Mouse (Mus musculus): Measurements from ENCODE around the gene Ski. TPM values are rescaled to one million over a fixed set of nuclear protein-coding genes. Genes with fewer than 3 reads are reported as not detected.

The Ski gene
- polyA plus RNA-seq, 1 experiment from 2014 or later, result 2.1 TPM

DNA sequence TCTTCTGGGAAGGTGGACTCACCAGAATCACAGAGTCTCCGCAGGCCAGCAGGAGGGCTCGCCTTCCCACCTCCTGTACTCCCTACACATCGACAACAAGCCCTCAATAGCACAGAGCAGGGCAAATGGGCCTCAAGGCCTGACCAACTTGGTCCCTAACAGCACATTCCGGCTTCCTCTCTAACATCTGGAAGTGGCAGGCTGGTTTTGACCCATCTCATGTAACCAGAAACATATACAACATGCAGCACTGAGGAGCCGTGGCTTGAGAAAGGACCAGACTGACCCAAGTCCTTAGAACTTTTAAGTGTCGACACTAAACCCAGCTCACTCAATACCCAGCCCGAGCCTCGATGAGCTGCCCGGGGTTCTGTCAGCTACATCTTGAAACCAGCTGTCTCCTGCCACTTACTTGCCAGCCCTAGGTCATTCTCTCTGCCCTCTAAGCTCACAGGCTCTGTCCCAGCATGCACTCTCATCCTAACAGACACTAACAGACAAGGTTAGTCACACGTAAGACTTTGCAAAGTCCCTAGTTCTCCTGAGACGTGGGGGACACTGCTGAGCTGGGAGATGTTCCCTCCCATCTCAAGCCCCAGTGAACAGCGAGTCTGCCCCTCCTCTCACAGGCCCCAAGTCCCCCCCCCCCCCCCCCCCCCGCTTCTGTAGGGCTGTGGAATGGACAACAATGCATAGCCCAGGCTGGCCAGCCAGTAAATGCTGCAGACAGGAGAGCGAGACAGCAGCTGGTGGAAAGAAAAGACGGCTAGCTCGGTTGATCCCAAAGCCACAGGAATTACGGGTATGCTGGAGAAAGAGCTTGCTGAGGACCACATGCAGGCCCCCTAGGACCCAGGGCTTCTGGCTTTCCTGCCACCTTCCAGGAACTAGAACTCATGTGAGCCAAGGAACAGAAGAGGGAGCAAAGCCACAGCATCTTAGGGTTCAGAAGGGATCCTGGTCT lies 48.3 kb downstream of the Ski start:
- no peak overlapping the region for H3K4me3 ChIP-seq (replicated peaks)
- peak overlapping the region; percentile 62; the same call in 1 of the 2 replicates for H3K27ac ChIP-seq (replicated peaks)
- no peak for ATAC-seq (ENCODE audit: insufficient read depth)
- H3K4me1 ChIP-seq (replicated peaks), result peaks cover 67% of the 10 kb centered on the region
- H3K36me3 ChIP-seq (replicated peaks), result 0 out of 2 replicates have a peak, but pooled peaks cover 5% of the 10 kb centered on the region
- no peak overlapping the region for H3K4me2 ChIP-seq
- H3K9ac ChIP-seq, result no peak overlapping the region
- H3K9me3 ChIP-seq (replicated peaks), result no peaks in the 10 kb centered on the region
- H3K27me3 ChIP-seq, result no peaks in the 10 kb centered on the region
- 45% methylated on average over 17 of the region's 17 CpGs for WGBS (ENCODE audit: insufficient replicate concordance)

DNA sequence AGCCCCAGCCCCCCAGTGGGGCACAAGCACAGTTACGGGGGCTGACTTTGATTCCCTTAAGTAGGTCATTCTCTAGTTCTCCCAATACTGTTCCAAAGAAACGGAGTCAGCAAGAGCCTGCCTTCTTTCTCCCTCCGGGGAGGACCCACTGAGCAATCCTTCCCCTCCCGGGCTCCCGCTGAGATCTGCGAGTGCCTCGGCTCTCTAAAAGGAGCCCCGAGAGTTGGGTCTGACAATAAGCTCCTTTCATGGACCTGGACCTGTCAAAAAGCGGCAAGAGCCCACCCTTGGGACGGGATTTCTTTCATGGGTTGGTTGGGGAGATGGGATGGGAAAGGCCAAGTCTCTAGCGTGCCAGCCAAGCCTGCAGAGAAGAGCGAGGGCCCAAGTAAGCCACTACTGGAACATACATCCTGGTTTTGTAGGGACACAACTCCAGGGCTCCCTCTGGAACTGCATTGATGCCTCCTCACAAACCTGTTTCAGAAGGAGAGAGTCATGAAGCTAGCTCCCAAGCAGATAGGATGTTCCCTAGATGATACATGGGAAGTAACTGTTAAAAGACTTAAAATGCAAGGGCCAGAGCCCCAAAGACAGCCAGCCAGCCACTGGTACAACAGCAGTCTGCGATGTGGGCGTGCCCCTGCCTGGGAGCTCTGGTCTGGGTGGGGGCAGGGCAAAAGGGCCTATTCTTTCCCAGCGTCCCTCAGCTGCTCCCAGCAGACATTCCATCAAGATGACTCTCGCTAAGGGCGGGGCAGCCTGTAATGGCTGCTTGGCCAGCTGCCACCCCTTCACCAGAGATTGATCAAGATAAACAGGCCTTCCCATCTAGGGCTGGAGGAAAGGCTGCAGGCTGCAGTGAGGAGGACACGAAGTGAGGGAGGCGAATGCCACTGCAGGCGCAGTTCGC lies 49.2 kb downstream of the Ski start:
- H3K27ac ChIP-seq (replicated peaks), result peak overlapping the region; percentile 62; the same call in 1 of the 2 replicates
- peaks cover 63% of the 10 kb centered on the region for H3K4me1 ChIP-seq (replicated peaks)
- 0 out of 2 replicates have a peak, but pooled peaks cover 5% of the 10 kb centered on the region for H3K36me3 ChIP-seq (replicated peaks)
- H3K4me3 ChIP-seq (replicated peaks), result no peak overlapping the region
- 44% methylated on average over 21 of the region's 21 CpGs for WGBS (ENCODE audit: insufficient replicate concordance)
- no peaks in the 10 kb centered on the region for H3K27me3 ChIP-seq
- no peak overlapping the region for H3K9ac ChIP-seq
- no peaks in the 10 kb centered on the region for H3K9me3 ChIP-seq (replicated peaks)
- no peak overlapping the region for H3K4me2 ChIP-seq
- ATAC-seq (ENCODE audit: insufficient read depth), result peak; percentile 69

DNA sequence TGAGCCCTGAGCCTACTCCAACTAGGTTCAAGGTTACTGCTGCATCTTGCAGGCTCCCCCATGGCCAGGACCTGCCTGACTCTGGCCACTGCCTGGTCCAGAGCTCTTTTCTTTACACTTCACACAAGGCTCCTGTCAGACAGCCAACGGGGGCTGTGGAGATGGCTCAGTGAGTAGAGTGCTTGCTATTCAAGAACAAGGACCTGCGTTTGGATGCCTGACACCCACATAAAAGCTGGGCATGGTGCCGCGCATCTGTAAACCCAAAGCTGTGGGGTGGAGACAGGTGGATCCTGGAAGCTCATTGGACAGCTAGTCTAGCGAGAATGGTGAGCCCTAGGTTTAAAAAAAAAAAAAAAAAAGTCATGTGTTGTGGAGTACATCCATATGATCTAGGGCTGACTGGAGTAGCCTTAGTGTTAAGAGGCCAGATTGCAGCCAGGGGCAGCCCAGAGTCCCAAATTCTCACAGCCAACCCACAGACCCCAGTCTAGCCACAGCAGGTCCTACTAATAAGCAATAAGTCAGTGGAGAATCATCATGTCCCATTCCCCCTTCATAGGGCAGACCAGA lies 50.3 kb downstream of the Ski start:
- Histone ChIP-seq H3K36me3 (replicated peaks) (0 out of 2 replicates have a peak, but pooled peaks cover 5% of the 10 kb centered on the region), H3K27me3 (no peaks in the 10 kb centered on the region), H3K27ac (replicated peaks) (no peak overlapping the region), H3K9me3 (replicated peaks) (no peaks in the 10 kb centered on the region), H3K4me3 (replicated peaks) (no peak overlapping the region), H3K9ac (no peak overlapping the region), H3K4me1 (replicated peaks) (peaks cover 57% of the 10 kb centered on the region), H3K4me2 (no peak overlapping the region)
- ATAC-seq (ENCODE audit: insufficient read depth), result no peak
- WGBS (ENCODE audit: insufficient replicate concordance), result 76% methylated on average over 5 of the region's 5 CpGs

DNA sequence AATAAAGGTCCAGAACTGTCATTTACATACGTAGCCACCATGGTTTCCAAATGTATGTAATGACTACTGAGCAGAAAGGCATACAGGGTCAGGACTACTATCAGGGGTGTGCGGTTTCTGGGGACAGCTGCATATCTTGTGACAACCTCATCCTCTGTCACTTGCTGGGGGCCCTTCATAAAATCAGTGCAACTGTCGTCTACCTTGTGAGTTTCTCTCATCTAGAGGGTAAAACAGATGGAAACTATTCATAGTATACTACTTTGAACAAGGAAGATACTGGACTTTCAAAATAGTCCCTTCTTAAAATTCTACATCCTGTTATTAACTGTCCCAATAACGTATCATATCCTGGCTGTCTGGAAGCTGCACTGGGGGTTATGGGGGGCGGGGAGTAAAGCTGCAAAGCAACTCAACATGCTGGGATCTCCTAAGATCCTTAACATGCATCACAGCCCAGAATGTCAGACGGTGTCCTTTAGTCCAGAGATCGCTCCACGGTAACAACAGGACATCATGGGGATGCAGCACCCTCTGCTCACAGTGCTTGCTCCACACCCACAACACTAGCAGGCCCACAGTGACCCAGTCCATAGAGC lies 51.7 kb downstream of the Ski start:
- H3K4me3 ChIP-seq (replicated peaks), result no peak overlapping the region
- H3K4me2 ChIP-seq, result no peak overlapping the region
- ATAC-seq (ENCODE audit: insufficient read depth), result no peak
- 0 out of 2 replicates have a peak, but pooled peaks cover 3% of the 10 kb centered on the region for H3K36me3 ChIP-seq (replicated peaks)
- H3K27ac ChIP-seq (replicated peaks), result no peak overlapping the region
- H3K4me1 ChIP-seq (replicated peaks), result peaks cover 56% of the 10 kb centered on the region
- H3K9ac ChIP-seq, result no peak overlapping the region
- WGBS (ENCODE audit: insufficient replicate concordance), result 57% methylated on average over 8 of the region's 8 CpGs
- H3K27me3 ChIP-seq, result no peaks in the 10 kb centered on the region
- H3K9me3 ChIP-seq (replicated peaks), result no peaks in the 10 kb centered on the region

DNA sequence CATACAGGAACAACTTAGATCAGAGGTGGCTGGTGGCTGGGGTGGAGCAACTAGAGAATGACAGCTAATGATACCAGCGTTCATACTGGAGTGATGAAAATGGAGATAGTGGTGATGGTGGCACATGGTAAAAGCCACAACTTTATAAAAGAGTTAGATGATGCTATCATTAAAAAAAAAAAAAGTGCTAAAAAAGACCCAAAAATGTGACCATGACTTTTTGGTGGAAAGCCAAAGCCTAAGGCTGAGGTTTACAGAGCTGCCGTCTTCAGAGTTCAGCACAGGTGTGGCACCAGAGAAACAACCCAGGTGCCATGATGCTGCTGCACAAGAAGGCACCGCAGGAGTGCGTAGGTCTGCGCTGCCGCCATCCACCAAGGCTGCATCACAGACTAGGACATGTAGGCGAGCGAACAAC lies 53.5 kb downstream of the Ski start:
- no peak for ATAC-seq (ENCODE audit: insufficient read depth)
- H3K4me3 ChIP-seq (replicated peaks), result no peak overlapping the region
- H3K27ac ChIP-seq (replicated peaks), result no peak overlapping the region
- 77% methylated on average over 8 of the region's 8 CpGs for WGBS (ENCODE audit: insufficient replicate concordance)
- no peak overlapping the region for H3K9ac ChIP-seq
- no peaks in the 10 kb centered on the region for H3K9me3 ChIP-seq (replicated peaks)
- H3K36me3 ChIP-seq (replicated peaks), result no peaks in the 10 kb centered on the region
- no peak overlapping the region for H3K4me2 ChIP-seq
- H3K27me3 ChIP-seq, result no peaks in the 10 kb centered on the region
- peaks cover 57% of the 10 kb centered on the region for H3K4me1 ChIP-seq (replicated peaks)

DNA sequence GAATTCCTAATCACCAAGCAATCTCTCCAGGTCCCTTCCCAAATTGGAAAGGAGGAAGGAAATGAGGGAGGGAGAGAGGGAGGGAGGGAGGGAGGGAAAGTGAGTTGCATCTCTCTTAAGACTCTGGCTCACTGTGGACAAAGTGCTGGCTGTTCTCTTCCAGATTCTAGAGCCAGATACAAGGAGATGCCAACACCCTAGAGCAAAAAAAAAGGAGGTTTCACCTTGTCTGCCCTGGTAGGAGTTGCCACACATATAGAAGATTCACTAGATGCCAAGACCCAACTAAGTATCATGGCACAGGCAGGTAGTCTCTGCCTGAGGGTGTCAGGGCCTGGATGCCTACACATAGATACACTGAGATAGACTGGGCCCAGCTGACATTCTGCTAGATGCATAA lies 56.5 kb downstream of the Ski start:
- H3K4me3 ChIP-seq (replicated peaks), result no peak overlapping the region
- H3K9me3 ChIP-seq (replicated peaks), result no peaks in the 10 kb centered on the region
- H3K9ac ChIP-seq, result no peak overlapping the region
- peaks cover 61% of the 10 kb centered on the region for H3K4me1 ChIP-seq (replicated peaks)
- H3K4me2 ChIP-seq, result no peak overlapping the region
- no peak for ATAC-seq (ENCODE audit: insufficient read depth)
- no peaks in the 10 kb centered on the region for H3K36me3 ChIP-seq (replicated peaks)
- H3K27me3 ChIP-seq, result no peaks in the 10 kb centered on the region
- no peak overlapping the region for H3K27ac ChIP-seq (replicated peaks)

DNA sequence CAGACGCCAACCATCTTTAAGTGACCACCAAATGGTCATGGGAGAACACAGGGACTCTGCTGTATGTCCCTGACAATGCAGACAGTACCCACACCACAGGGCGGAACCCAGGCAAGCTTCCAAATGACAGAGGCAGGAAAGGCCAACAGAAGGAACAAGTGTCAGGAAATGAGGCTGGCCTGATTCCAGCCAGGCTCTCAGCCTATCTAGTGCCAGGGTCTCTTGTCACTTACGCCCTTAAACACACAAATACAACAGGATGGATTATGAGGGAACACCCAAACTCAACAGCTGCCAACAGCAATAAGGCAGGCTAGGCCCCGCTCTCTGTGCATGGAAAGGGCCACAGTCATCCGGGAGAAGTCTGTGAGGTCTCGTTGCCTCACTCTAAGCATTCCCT lies 57.8 kb downstream of the Ski start:
- H3K9ac ChIP-seq, result no peak overlapping the region
- peaks cover 62% of the 10 kb centered on the region for H3K4me1 ChIP-seq (replicated peaks)
- no peaks in the 10 kb centered on the region for H3K9me3 ChIP-seq (replicated peaks)
- no peaks in the 10 kb centered on the region for H3K27me3 ChIP-seq
- H3K27ac ChIP-seq (replicated peaks), result no peak overlapping the region
- no peak overlapping the region for H3K4me3 ChIP-seq (replicated peaks)
- no peak overlapping the region for H3K4me2 ChIP-seq
- WGBS (ENCODE audit: insufficient replicate concordance), result 67% methylated on average over 6 of the region's 6 CpGs
- no peaks in the 10 kb centered on the region for H3K36me3 ChIP-seq (replicated peaks)
- peak; percentile 7; the same call in 1 of the 2 replicates for ATAC-seq (ENCODE audit: insufficient read depth)

DNA sequence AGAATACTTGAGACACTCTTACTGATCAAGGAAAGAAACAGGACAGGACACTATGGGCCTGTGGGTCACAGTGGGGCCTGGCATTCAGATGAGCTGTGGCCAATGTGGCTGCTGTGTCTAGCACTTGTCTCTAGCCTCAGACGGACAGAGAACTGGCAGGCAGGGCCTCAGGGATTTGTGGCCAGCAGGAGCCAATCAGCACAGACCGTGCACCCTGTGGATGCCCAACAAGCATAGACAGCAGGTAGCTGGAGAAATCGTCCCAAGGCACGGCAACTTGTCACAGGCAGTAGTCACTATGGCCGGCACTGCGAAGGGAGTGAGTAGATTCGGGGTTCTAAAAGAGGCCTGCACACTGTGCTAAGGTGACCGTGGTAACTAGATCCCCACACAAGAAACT lies 58.7 kb downstream of the Ski start:
- Histone ChIP-seq H3K27me3 (no peaks in the 10 kb centered on the region), H3K4me1 (replicated peaks) (peaks cover 55% of the 10 kb centered on the region), H3K4me3 (replicated peaks) (no peak overlapping the region), H3K9ac (no peak overlapping the region), H3K9me3 (replicated peaks) (no peaks in the 10 kb centered on the region), H3K27ac (replicated peaks) (0 out of 2 replicates have a peak overlapping the region, but pooled peaks have one; percentile 24), H3K4me2 (0 out of 2 replicates have a peak overlapping the region, but pooled peaks have one; percentile 23), H3K36me3 (replicated peaks) (peaks cover 5% of the 10 kb centered on the region; the same call in 1 of the 2 replicates)
- no peak for ATAC-seq (ENCODE audit: insufficient read depth)
- WGBS (ENCODE audit: insufficient replicate concordance), result 60% methylated on average over 8 of the region's 8 CpGs

DNA sequence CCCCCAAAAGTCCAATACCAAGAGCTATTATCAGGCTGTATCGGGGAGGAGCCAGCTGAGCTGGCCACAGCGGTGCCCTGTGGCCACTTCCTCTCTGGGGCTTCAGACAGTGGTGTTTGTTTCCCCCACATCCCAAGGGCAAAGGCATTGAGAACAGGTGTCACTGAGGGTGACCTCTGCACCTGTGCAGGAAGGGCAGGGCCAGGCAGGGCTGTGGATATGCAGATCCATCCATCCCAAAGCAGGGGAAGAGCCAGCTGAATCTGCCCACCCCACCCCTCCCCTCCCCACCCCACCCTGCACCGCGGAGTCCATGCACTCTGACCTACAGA lies 59.1 kb downstream of the Ski start:
- Histone ChIP-seq H3K4me2 (peak overlapping the region; percentile 23), H3K4me1 (replicated peaks) (peaks cover 53% of the 10 kb centered on the region), H3K4me3 (replicated peaks) (no peak overlapping the region), H3K9me3 (replicated peaks) (no peaks in the 10 kb centered on the region), H3K9ac (no peak overlapping the region), H3K27ac (replicated peaks) (peak overlapping the region; percentile 24), H3K27me3 (no peaks in the 10 kb centered on the region), H3K36me3 (replicated peaks) (peaks cover 8% of the 10 kb centered on the region; the same call in 1 of the 2 replicates)
- ATAC-seq (ENCODE audit: insufficient read depth), result peak; percentile 41
- WGBS (ENCODE audit: insufficient replicate concordance), result 13% methylated on average over 4 of the region's 4 CpGs

DNA sequence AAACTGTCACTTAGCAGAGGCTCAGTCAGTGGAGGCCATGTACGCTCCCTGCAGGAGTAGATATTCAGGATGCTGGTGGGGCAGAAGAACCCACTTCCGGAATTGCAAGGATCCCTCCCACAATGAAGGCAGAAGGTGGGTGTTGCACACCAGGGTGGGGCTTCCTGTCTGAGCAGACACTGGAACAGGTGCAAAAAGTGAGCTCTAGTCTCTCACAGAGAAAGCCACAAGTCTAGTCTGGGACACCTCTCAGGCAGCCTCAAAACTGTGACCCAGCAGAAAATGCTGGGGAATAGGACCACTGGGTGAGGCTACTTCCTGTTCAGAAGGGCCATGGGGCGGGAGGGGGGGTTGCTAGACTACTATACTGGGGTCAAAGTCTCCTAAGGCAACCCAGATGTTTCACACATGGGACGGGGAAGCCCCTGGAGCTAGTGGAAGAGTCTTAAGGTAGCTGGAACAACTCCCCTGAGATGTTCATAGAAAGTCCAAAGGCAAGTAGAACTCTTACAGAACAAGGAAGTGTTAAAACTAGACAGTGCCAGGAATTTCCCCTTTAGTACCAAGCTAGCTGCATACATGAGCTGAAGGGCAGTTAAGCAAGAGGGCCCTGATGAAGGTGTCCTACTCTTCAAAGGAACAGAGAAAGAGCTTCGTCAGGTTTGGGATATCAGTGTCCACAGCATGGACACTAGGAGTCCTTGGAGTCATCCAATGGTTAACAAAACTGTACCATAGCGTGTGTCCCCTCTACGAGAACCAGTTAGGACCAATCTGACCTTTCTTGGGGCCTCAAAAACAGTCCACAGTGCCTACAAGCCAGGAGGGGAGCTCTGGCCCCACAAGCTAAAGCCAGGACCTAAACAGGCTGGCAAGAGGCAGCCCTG lies 59.7 kb downstream of the Ski start:
- 20% methylated on average over 7 of the region's 7 CpGs for WGBS (ENCODE audit: insufficient replicate concordance)
- H3K4me3 ChIP-seq (replicated peaks), result no peak overlapping the region
- peaks cover 15% of the 10 kb centered on the region for H3K36me3 ChIP-seq (replicated peaks)
- peak; percentile 18; the same call in 1 of the 2 replicates for ATAC-seq (ENCODE audit: insufficient read depth)
- H3K27me3 ChIP-seq, result no peaks in the 10 kb centered on the region
- H3K9me3 ChIP-seq (replicated peaks), result no peaks in the 10 kb centered on the region
- peaks cover 49% of the 10 kb centered on the region for H3K4me1 ChIP-seq (replicated peaks)
- H3K9ac ChIP-seq, result no peak overlapping the region
- peak overlapping the region; percentile 24 for H3K27ac ChIP-seq (replicated peaks)
- peak overlapping the region; percentile 23 for H3K4me2 ChIP-seq
